Mouse (Mus musculus): ENCODE results near the gene Pax2. TPM values are rescaled to one million over a fixed set of nuclear protein-coding genes. Genes with fewer than 3 reads are reported as not detected.

The Pax2 gene
- polyA plus RNA-seq, 1 experiment from 2014 or later: not detected

Small RNA genes lying within 50 kb of the gene (microRNA-seq; reads per million reads assigned to microRNA genes)
- not detected for gene Mir6405

Other genes starting within 250 kb of the Pax2 start
- 0.36 and 0.67 TPM in 2 replicates for gene Sec31b, start 210.2 kb upstream of the Pax2 start, polyA plus RNA-seq (2014; fragmentation: Nextera tagmentation; extraction: Ambion mirVana)
- not detected in 2 replicates for gene Gm20538, start 203.2 kb upstream of the Pax2 start, polyA plus RNA-seq (2014; fragmentation: Nextera tagmentation; extraction: Ambion mirVana)
- 503 and 572 TPM in 2 replicates for gene Ndufb8, start 200.6 kb upstream of the Pax2 start, polyA plus RNA-seq (2014; fragmentation: Nextera tagmentation; extraction: Ambion mirVana)
- 29.0 and 31.3 TPM in 2 replicates for gene Hif1an, start 193.2 kb upstream of the Pax2 start, polyA plus RNA-seq (2014; fragmentation: Nextera tagmentation; extraction: Ambion mirVana)
- gene Slf2, start 175.1 kb downstream of the Pax2 start, polyA plus RNA-seq (2014; fragmentation: Nextera tagmentation; extraction: Ambion mirVana): 56.5 and 56.7 TPM in 2 replicates
- 6.0 and 6.6 TPM in 2 replicates for gene Sema4g, start 233.1 kb downstream of the Pax2 start, polyA plus RNA-seq (2014; fragmentation: Nextera tagmentation; extraction: Ambion mirVana)
- 13.3 and 15.3 TPM in 2 replicates for gene Twnk, start 249.6 kb downstream of the Pax2 start, polyA plus RNA-seq (2014; fragmentation: Nextera tagmentation; extraction: Ambion mirVana)